Mouse (Mus musculus): Measurements from ENCODE around the gene Gm26920.
"Not testable (repeated sequence)": the region's sequence is repeated elsewhere in the genome, so short reads cannot be mapped to it uniquely, and the experiment has no call there.

Gene Gm26920

GRCm38 (mm10) chr7:30090092-30090969, at the start of gene Gm26920, which contains the start of gene Zfp566:
Gene Gm26920 (minus strand): TSS chr7:30090410.
Gene Zfp566 (minus strand): TSS chr7:30090527.
- peak; percentile 95 for DNase-seq (ENCODE audit: low spot score)

- no peak for DNase-seq (ENCODE audit: low spot score)
Measured at GRCm38 (mm10) chr7:30136826-30137225, 46.6 kb upstream of the Gm26920 start.

GRCm38 (mm10) chr7:30132396-30132795, 42.2 kb upstream of the Gm26920 start:
- DNase-seq (ENCODE audit: low spot score): no peak

- DNase-seq (ENCODE audit: low spot score): no peak
Measured at GRCm38 (mm10) chr7:30129900-30130299, 39.7 kb upstream of the Gm26920 start.

- no peak for DNase-seq (ENCODE audit: low spot score)
Measured at GRCm38 (mm10) chr7:30122188-30122530, 31.9 kb upstream of the Gm26920 start.

GRCm38 (mm10) chr7:30121308-30122187, 31.3 kb upstream of the Gm26920 start, which contains the start of gene Zfp382:
Gene Zfp382 (plus strand): TSS chr7:30121942.
- peak; percentile 91 for DNase-seq (ENCODE audit: low spot score)

- not testable (repeated sequence) for DNase-seq (ENCODE audit: low spot score)
Measured at GRCm38 (mm10) chr7:30117935-30118334, 27.7 kb upstream of the Gm26920 start.

GRCm38 (mm10) chr7:30116076-30116475, 25.9 kb upstream of the Gm26920 start:
- no peak for DNase-seq (ENCODE audit: low spot score)

GRCm38 (mm10) chr7:30099297-30099696, 9.1 kb upstream of the Gm26920 start:
- DNase-seq (ENCODE audit: low spot score): no peak

GRCm38 (mm10) chr7:30095551-30096125, 5.4 kb upstream of the Gm26920 start:
- no peak for DNase-seq (ENCODE audit: low spot score)

- peak; percentile 87 for DNase-seq (ENCODE audit: low spot score)
Measured at GRCm38 (mm10) chr7:30094646-30095429, 4.6 kb upstream of the Gm26920 start, which contains the start of gene Zfp260. Gene Zfp260 (plus strand): TSS chr7:30094777.

GRCm38 (mm10) chr7:30093918-30094415, 3.8 kb upstream of the Gm26920 start:
- no peak for DNase-seq (ENCODE audit: low spot score)

GRCm38 (mm10) chr7:30092666-30093065, 2.5 kb upstream of the Gm26920 start:
- no peak for DNase-seq (ENCODE audit: low spot score)

GRCm38 (mm10) chr7:30090970-30091585, 868 bp upstream of the Gm26920 start:
- DNase-seq (ENCODE audit: low spot score): no peak

GRCm38 (mm10) chr7:30089405-30089804, 805 bp downstream of the Gm26920 start:
- no peak for DNase-seq (ENCODE audit: low spot score)

- DNase-seq (ENCODE audit: low spot score): no peak
Measured at GRCm38 (mm10) chr7:30086524-30086923, 3.7 kb downstream of the Gm26920 start.

- peak; percentile 84 for DNase-seq (ENCODE audit: low spot score)
Measured at GRCm38 (mm10) chr7:30072146-30073028, 17.8 kb downstream of the Gm26920 start, which contains the start of gene Zfp82. Gene Zfp82 (minus strand): TSS chr7:30072900.

GRCm38 (mm10) chr7:30064622-30065021, 25.6 kb downstream of the Gm26920 start:
- no peak for DNase-seq (ENCODE audit: low spot score)

GRCm38 (mm10) chr7:30062478-30062877, 27.7 kb downstream of the Gm26920 start:
- DNase-seq (ENCODE audit: low spot score): no peak

GRCm38 (mm10) chr7:30060341-30060740, 29.9 kb downstream of the Gm26920 start:
- no peak for DNase-seq (ENCODE audit: low spot score)

All from ovary, postnatal 36 days (tissue).